Mouse (Mus musculus): ENCODE measurements around the gene Fhl3. TPM values are rescaled to one million over a fixed set of nuclear protein-coding genes. Genes with fewer than 3 reads are reported as not detected.

Gene Fhl3
- total RNA-seq, 1 experiment: 13.7 TPM

DNA sequence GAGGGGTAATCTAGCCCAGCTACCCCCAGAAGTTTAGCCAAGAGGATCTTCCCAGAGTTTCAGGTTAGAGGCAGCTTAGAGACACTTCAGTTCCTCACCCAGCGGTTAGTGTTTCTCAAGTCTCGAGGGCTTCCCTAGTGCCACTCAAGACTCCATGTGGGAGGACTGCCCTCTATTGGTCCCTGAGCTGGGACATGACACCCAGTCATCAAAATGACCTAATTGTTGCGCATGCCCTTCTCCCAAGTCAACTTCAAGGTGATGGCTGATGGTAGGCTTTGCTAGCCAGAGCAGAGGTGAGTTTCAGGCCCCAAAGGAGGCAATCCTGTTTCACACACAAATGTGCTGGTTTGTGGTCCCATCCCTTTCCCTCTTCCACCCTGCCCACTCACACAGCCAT is 37.5 kb upstream of the Fhl3 start:
- in situ Hi-C loops (cut with MboI; ENCODE audit: low sequenced_read_pairs in 2 of 2, unreplicated experiment in 2 of 2): no loop called here
- no peak overlapping the region for H3K4me3 ChIP-seq (ENCODE audit: insufficient read depth in 1 of 2, low read depth in 1 of 2, low read length in 2 of 2, poor library complexity in 1 of 2, severe bottlenecking in 1 of 2)
- H3K4me1 ChIP-seq (ENCODE audit: control insufficient read depth in 2 of 2, insufficient read depth in 2 of 2, low read length in 2 of 2, poor library complexity in 1 of 2): peaks cover 0 to 2% of the 10 kb centered on the region in 2 experiments; a peak in 1 of 4 replicates

GRCm38 (mm10) chr4:124664185-124664584 is 36.3 kb upstream of the Fhl3 start:
- H3K27ac ChIP-seq (ENCODE audit: insufficient read depth, low read depth, low read length, poor library complexity, severe bottlenecking): no peak overlapping the region
- in situ Hi-C loops (cut with MboI; ENCODE audit: low sequenced_read_pairs in 2 of 2, unreplicated experiment in 2 of 2): no loop called here
- DNase-seq (ENCODE audit: low read depth, low spot score): no peak
- H3K9ac ChIP-seq (ENCODE audit: insufficient read depth, low read depth, low read length, poor library complexity, severe bottlenecking): no peak overlapping the region
- no peaks in the 10 kb centered on the region for H3K9me3 ChIP-seq (ENCODE audit: control insufficient read depth, insufficient read depth, low read depth, low read length)
- H3K4me1 ChIP-seq (ENCODE audit: control insufficient read depth in 2 of 2, insufficient read depth in 2 of 2, low read length in 2 of 2, poor library complexity in 1 of 2): peaks cover 0 to 2% of the 10 kb centered on the region in 2 experiments; a peak in 1 of 4 replicates
- TF ChIP-seq ZNF384 (IDR thresholded peaks at IDR 0.05; ENCODE audit: low read depth, low read length) (no peak), ZC3H11A (IDR thresholded peaks at IDR 0.05; ENCODE audit: borderline replicate concordance, low read depth, low read length) (no peak), MAFK (IDR thresholded peaks at IDR 0.05; ENCODE audit: insufficient read depth, low read depth, low read length) (no peak)
- no peak overlapping the region for H3K4me3 ChIP-seq (ENCODE audit: insufficient read depth in 1 of 2, low read depth in 1 of 2, low read length in 2 of 2, poor library complexity in 1 of 2, severe bottlenecking in 1 of 2)
- peaks cover 3% of the 10 kb centered on the region; the same call in 1 of the 2 replicates for H3K36me3 ChIP-seq (ENCODE audit: control insufficient read depth, insufficient read depth, low read length, poor library complexity, severe bottlenecking)

More for the DNA sequence above, 37.5 kb upstream of the Fhl3 start:
- Histone ChIP-seq H3K9me3 (ENCODE audit: control insufficient read depth, insufficient read depth, low read depth, low read length) (no peaks in the 10 kb centered on the region), H3K36me3 (ENCODE audit: control insufficient read depth, insufficient read depth, low read length, poor library complexity, severe bottlenecking) (peaks cover 3% of the 10 kb centered on the region; the same call in 1 of the 2 replicates), H3K27ac (ENCODE audit: insufficient read depth, low read depth, low read length, poor library complexity, severe bottlenecking) (no peak overlapping the region), H3K9ac (ENCODE audit: insufficient read depth, low read depth, low read length, poor library complexity, severe bottlenecking) (no peak overlapping the region)
- TF ChIP-seq MAFK (IDR thresholded peaks at IDR 0.05; ENCODE audit: insufficient read depth, low read depth, low read length) (no peak), ZC3H11A (IDR thresholded peaks at IDR 0.05; ENCODE audit: borderline replicate concordance, low read depth, low read length) (no peak), ZNF384 (IDR thresholded peaks at IDR 0.05; ENCODE audit: low read depth, low read length) (no peak), CHD2 (IDR thresholded peaks at IDR 0.05; ENCODE audit: low read depth, low read length) (no peak), HCFC1 (IDR thresholded peaks at IDR 0.05; ENCODE audit: borderline replicate concordance, insufficient read depth, low read length) (no peak)
- DNase-seq (ENCODE audit: low read depth, low spot score): no peak

DNA sequence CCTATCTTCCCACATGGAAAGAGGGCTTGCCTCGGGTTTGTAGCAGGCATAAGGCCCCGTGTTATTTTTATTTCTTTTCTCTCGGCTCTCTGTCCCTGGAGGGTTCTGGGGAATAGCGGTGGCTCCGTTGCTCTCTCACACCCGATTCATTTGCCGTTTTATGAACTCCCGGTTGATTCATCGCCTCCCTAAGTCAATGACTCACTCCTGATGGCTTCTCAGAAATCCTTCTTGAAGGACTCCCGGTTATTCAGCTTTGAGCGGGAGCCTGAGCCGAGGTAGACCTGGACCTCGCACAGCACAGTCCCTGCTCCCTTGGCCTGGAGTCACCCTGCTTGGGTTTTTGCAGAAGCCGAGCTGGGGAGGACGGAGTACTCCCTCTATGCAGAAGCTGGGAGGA is 35.9 kb upstream of the Fhl3 start:
- Histone ChIP-seq H3K4me1 (ENCODE audit: control insufficient read depth in 2 of 2, insufficient read depth in 2 of 2, low read length in 2 of 2, poor library complexity in 1 of 2) (peaks cover 0 to 2% of the 10 kb centered on the region in 2 experiments; a peak in 1 of 4 replicates), H3K4me3 (ENCODE audit: insufficient read depth in 1 of 2, low read depth in 1 of 2, low read length in 2 of 2, poor library complexity in 1 of 2, severe bottlenecking in 1 of 2) (no peak overlapping the region), H3K27ac (ENCODE audit: insufficient read depth, low read depth, low read length, poor library complexity, severe bottlenecking) (no peak overlapping the region), H3K36me3 (ENCODE audit: control insufficient read depth, insufficient read depth, low read length, poor library complexity, severe bottlenecking) (peaks cover 3% of the 10 kb centered on the region; the same call in 1 of the 2 replicates), H3K9me3 (ENCODE audit: control insufficient read depth, insufficient read depth, low read depth, low read length) (no peaks in the 10 kb centered on the region), H3K9ac (ENCODE audit: insufficient read depth, low read depth, low read length, poor library complexity, severe bottlenecking) (no peak overlapping the region)
- in situ Hi-C loops (cut with MboI; ENCODE audit: low sequenced_read_pairs in 2 of 2, unreplicated experiment in 2 of 2): no loop called here
- TF ChIP-seq HCFC1 (IDR thresholded peaks at IDR 0.05; ENCODE audit: borderline replicate concordance, insufficient read depth, low read length): no peak
- no peak for DNase-seq (ENCODE audit: low read depth, low spot score)

GRCm38 (mm10) chr4:124667476-124668033 is 32.9 kb upstream of the Fhl3 start:
- Histone ChIP-seq H3K9me3 (ENCODE audit: control insufficient read depth, insufficient read depth, low read depth, low read length) (no peaks in the 10 kb centered on the region), H3K27ac (ENCODE audit: insufficient read depth, low read depth, low read length, poor library complexity, severe bottlenecking) (no peak overlapping the region), H3K36me3 (ENCODE audit: control insufficient read depth, insufficient read depth, low read length, poor library complexity, severe bottlenecking) (no peaks in the 10 kb centered on the region), H3K4me1 (ENCODE audit: control insufficient read depth in 2 of 2, insufficient read depth in 2 of 2, low read length in 2 of 2, poor library complexity in 1 of 2) (peaks cover 0 to 9% of the 10 kb centered on the region in 2 experiments; a peak in 2 of 4 replicates), H3K9ac (ENCODE audit: insufficient read depth, low read depth, low read length, poor library complexity, severe bottlenecking) (no peak overlapping the region), H3K4me3 (ENCODE audit: insufficient read depth in 1 of 2, low read depth in 1 of 2, low read length in 2 of 2, poor library complexity in 1 of 2, severe bottlenecking in 1 of 2) (no peak overlapping the region)
- in situ Hi-C loops (cut with MboI; ENCODE audit: low sequenced_read_pairs in 2 of 2, unreplicated experiment in 2 of 2): no loop called here
- no peak for DNase-seq (ENCODE audit: low read depth, low spot score)
- TF ChIP-seq MAFK (IDR thresholded peaks at IDR 0.05; ENCODE audit: insufficient read depth, low read depth, low read length) (no peak), CHD2 (IDR thresholded peaks at IDR 0.05; ENCODE audit: low read depth, low read length) (no peak), ZC3H11A (IDR thresholded peaks at IDR 0.05; ENCODE audit: borderline replicate concordance, low read depth, low read length) (no peak), HCFC1 (IDR thresholded peaks at IDR 0.05; ENCODE audit: borderline replicate concordance, insufficient read depth, low read length) (no peak), ZNF384 (IDR thresholded peaks at IDR 0.05; ENCODE audit: low read depth, low read length) (no peak)

- TF ChIP-seq MAFK (IDR thresholded peaks at IDR 0.05; ENCODE audit: insufficient read depth, low read depth, low read length): no peak
- TF ChIP-seq HCFC1 (IDR thresholded peaks at IDR 0.05; ENCODE audit: borderline replicate concordance, insufficient read depth, low read length): no peak
- TF ChIP-seq ZNF384 (IDR thresholded peaks at IDR 0.05; ENCODE audit: low read depth, low read length): no peak
- TF ChIP-seq ZC3H11A (IDR thresholded peaks at IDR 0.05; ENCODE audit: borderline replicate concordance, low read depth, low read length): no peak
- no peak for TF ChIP-seq CHD2 (IDR thresholded peaks at IDR 0.05; ENCODE audit: low read depth, low read length)
- Histone ChIP-seq H3K4me1 (ENCODE audit: control insufficient read depth in 2 of 2, insufficient read depth in 2 of 2, low read length in 2 of 2, poor library complexity in 1 of 2) (peaks cover 0 to 11% of the 10 kb centered on the region in 2 experiments; a peak in 2 of 4 replicates), H3K4me3 (ENCODE audit: insufficient read depth in 1 of 2, low read depth in 1 of 2, low read length in 2 of 2, poor library complexity in 1 of 2, severe bottlenecking in 1 of 2) (no peak overlapping the region), H3K36me3 (ENCODE audit: control insufficient read depth, insufficient read depth, low read length, poor library complexity, severe bottlenecking) (no peaks in the 10 kb centered on the region), H3K9ac (ENCODE audit: insufficient read depth, low read depth, low read length, poor library complexity, severe bottlenecking) (no peak overlapping the region), H3K27ac (ENCODE audit: insufficient read depth, low read depth, low read length, poor library complexity, severe bottlenecking) (no peak overlapping the region), H3K9me3 (ENCODE audit: control insufficient read depth, insufficient read depth, low read depth, low read length) (no peaks in the 10 kb centered on the region)
- in situ Hi-C loops (cut with MboI; ENCODE audit: low sequenced_read_pairs in 2 of 2, unreplicated experiment in 2 of 2): no loop called here
- no peak for DNase-seq (ENCODE audit: low read depth, low spot score)
Observed at GRCm38 (mm10) chr4:124668078-124668477, 32.4 kb upstream of the Fhl3 start.
